Mouse (Mus musculus): ENCODE data around the gene Tspan33. TPM values are rescaled to one million over a fixed set of nuclear protein-coding genes. Genes with fewer than 3 reads are reported as not detected.

The Tspan33 gene
- polyA plus RNA-seq, 1 experiment from 2014 or later = 4.4 TPM

- Histone ChIP-seq H3K36me3 (no peaks in the 10 kb centered on the region), H3K4me1 (peaks cover 13% of the 10 kb centered on the region), H3K9me3 (no peaks in the 10 kb centered on the region), H3K27me3 (no peaks in the 10 kb centered on the region; the same call in 1 of the 2 replicates), H3K4me3 (no peak overlapping the region), H3K4me2 (no peak overlapping the region), H3K9ac (no peak overlapping the region), H3K27ac (no peak overlapping the region)
- WGBS = 72% methylated on average over 3 of the region's 3 CpGs
- ATAC-seq (ENCODE audit: borderline replicate concordance, extremely low read depth, low FRiP score, low TSS enrichment) = no peak
These were observed 34.0 kb downstream of the Tspan33 start for GRCm38 (mm10) chr6:29728035-29728434.

DNA sequence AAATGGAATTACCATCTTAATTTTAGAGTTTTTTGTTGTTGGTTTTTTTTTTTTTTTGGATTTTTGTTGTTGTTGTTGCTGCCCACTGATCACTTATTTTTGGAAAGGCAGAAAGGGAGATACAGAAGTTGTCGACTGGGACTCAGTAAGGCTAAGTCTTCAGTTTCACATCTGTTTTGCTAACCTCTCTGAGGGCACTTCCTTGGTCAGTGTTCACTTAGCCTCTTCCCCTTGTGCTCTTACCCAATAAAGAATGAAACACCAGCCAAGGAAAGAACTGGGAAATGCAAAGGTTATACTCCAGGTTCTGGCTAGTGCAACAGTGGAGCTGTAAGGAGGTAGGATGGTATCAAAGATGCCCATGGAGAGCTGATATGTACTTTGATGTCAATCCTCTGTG, 35.5 kb downstream of the Tspan33 start:
- no peak for ATAC-seq (ENCODE audit: borderline replicate concordance, extremely low read depth, low FRiP score, low TSS enrichment)
- no peak overlapping the region for H3K27ac ChIP-seq
- H3K27me3 ChIP-seq = no peaks in the 10 kb centered on the region; the same call in 1 of the 2 replicates
- no peak overlapping the region for H3K4me2 ChIP-seq
- 74% methylated on average over 1 of the region's 1 CpGs for WGBS
- H3K9me3 ChIP-seq = no peaks in the 10 kb centered on the region
- no peaks in the 10 kb centered on the region for H3K36me3 ChIP-seq
- no peak overlapping the region for H3K4me3 ChIP-seq
- H3K4me1 ChIP-seq = peaks cover 13% of the 10 kb centered on the region
- H3K9ac ChIP-seq = no peak overlapping the region

DNA sequence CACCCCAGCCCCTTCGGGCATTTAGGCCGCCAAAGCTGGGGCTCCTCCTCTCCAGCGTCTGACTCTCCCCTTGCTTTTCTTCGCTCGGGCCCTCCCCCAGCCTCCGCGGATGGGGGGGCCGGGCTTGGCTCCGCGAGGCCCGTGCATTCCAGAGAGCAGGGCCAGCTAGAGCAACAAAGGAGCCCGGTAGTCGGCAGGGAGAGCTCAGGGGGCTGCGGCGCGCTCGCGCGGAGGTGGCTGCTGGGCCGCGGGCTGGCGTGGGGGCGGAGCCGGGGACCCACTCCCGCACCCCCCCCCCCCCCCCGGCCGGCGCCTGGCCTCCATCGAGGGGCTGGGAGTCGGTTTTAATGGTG, 41.3 kb downstream of the Tspan33 start, which contains the start of gene Smo:
Smo (plus strand) TSS at position 168 of the 353 bp plus-strand sequence.
- peak; percentile 99 for ATAC-seq (ENCODE audit: borderline replicate concordance, extremely low read depth, low FRiP score, low TSS enrichment)
- Histone ChIP-seq H3K27me3 (no peaks in the 10 kb centered on the region), H3K9ac (peak within 1 kb of the TSS; percentile 99), H3K4me1 (peaks cover 25% of the 10 kb centered on the region), H3K36me3 (no peaks in the 10 kb centered on the region; the same call in 1 of the 2 replicates), H3K9me3 (no peaks in the 10 kb centered on the region), H3K4me2 (peak within 1 kb of the TSS; percentile 72), H3K4me3 (peak within 1 kb of the TSS; percentile 86), H3K27ac (peak within 1 kb of the TSS; percentile 97)
- WGBS = 0% methylated on average over 19 of the region's 30 CpGs

DNA sequence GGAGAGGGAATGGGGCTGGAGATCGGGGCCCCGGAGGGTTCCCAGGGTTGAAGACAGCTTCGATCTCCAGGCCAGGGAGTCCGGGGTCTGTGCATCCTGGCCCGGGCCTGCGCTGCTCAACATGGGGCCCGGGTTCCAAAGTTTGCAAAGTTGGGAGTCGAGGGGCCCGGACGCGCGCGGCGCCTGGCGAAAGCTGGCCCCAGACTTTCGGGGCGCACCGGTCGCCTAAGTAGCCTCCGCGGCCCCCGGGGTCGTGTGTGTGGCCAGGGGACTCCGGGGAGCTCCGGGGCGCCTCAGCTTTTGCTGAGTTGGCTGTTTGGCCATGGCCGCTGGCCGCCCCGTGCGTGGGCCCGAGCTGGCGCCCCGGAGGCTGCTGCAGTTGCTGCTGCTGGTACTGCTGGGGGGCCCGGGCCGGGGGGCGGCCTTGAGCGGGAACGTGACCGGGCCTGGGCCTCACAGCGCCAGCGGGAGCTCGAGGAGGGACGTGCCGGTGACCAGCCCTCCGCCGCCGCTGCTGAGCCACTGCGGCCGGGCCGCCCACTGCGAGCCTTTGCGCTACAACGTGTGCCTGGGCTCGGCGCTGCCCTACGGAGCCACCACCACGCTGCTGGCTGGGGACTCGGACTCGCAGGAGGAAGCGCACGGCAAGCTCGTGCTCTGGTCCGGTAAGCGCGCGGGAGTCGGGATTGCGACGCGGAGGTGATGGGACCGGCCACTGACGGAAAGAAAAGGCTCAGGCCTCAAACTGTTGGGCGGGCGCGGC, 41.8 kb downstream of the Tspan33 start:
- no peaks in the 10 kb centered on the region; the same call in 1 of the 2 replicates for H3K36me3 ChIP-seq
- H3K9ac ChIP-seq = peak overlapping the region; percentile 99
- no peaks in the 10 kb centered on the region for H3K27me3 ChIP-seq
- H3K4me2 ChIP-seq = peak overlapping the region; percentile 72
- peaks cover 25% of the 10 kb centered on the region for H3K4me1 ChIP-seq
- 0% methylated on average over 74 of the region's 75 CpGs for WGBS
- peak overlapping the region; percentile 97 for H3K27ac ChIP-seq
- no peaks in the 10 kb centered on the region for H3K9me3 ChIP-seq
- H3K4me3 ChIP-seq = peak overlapping the region; percentile 86
- peak; percentile 86 for ATAC-seq (ENCODE audit: borderline replicate concordance, extremely low read depth, low FRiP score, low TSS enrichment)

- Histone ChIP-seq H3K27me3 (no peaks in the 10 kb centered on the region), H3K9me3 (no peaks in the 10 kb centered on the region), H3K4me2 (peak overlapping the region; percentile 72), H3K36me3 (no peaks in the 10 kb centered on the region; the same call in 1 of the 2 replicates), H3K9ac (peak overlapping the region; percentile 99), H3K4me3 (peak overlapping the region; percentile 86), H3K27ac (peak overlapping the region; percentile 97), H3K4me1 (peaks cover 25% of the 10 kb centered on the region)
- ATAC-seq (ENCODE audit: borderline replicate concordance, extremely low read depth, low FRiP score, low TSS enrichment) = no peak
- WGBS = 5% methylated on average over 13 of the region's 13 CpGs
These were observed 42.8 kb downstream of the Tspan33 start for GRCm38 (mm10) chr6:29736610-29737458.

DNA sequence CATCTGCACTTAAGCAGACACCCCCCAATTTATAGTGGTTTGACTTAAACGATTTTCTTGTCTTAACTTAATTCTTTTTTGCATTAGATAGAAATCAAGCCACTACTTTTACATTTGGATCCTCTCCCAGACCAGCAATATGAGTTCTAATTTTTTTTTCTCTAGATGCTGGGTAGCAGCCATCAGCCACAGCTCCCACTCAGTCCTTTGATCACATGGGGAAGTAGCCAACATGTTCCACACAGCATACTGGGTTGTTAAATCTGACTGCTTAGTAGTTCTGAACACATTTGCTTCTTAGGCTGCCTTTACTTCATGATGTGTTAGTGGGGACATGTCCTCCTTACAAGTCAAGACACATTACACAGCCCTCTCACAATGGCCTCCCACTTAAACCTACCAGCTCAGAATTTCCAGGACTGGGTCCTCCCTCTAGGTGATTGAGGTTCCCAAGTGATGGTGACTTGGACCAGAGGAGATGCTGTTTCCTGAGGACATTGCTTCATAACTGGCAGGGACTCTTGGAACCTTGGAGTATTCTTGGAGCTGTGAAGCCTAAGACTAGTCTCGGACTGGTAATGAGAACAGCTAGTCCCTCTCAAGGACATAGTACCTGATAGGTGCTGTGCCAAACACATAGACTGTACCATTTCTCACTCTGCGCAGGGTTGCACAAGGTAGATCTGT, 57.6 kb downstream of the Tspan33 start:
- H3K4me3 ChIP-seq = no peak overlapping the region
- no peaks in the 10 kb centered on the region for H3K27me3 ChIP-seq
- no peak for ATAC-seq (ENCODE audit: borderline replicate concordance, extremely low read depth, low FRiP score, low TSS enrichment)
- peaks cover 5% of the 10 kb centered on the region; the same call in 1 of the 2 replicates for H3K9me3 ChIP-seq
- H3K9ac ChIP-seq = no peak overlapping the region
- no peak overlapping the region for H3K27ac ChIP-seq
- H3K4me1 ChIP-seq = peaks cover 4% of the 10 kb centered on the region; the same call in 1 of the 2 replicates
- WGBS = 83% methylated on average over 3 of the region's 3 CpGs
- H3K4me2 ChIP-seq = no peak overlapping the region
- H3K36me3 ChIP-seq = peaks cover 26% of the 10 kb centered on the region

DNA sequence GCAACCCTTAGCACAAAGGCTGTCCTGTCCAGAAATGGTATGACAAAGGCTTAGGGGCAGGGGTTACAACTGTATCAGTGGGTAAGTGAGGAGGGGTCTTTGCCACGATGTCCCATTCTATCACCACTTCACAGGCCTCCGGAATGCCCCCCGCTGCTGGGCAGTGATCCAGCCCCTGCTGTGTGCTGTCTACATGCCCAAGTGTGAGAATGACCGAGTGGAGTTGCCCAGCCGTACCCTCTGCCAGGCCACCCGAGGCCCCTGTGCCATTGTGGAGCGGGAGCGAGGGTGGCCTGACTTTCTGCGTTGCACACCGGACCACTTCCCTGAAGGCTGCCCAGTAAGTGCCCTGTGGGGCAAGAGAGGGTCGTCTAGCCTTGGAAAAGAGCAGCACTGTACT, 59.3 kb downstream of the Tspan33 start:
- ATAC-seq (ENCODE audit: borderline replicate concordance, extremely low read depth, low FRiP score, low TSS enrichment) = no peak
- H3K27ac ChIP-seq = no peak overlapping the region
- no peak overlapping the region for H3K4me3 ChIP-seq
- H3K4me2 ChIP-seq = no peak overlapping the region
- 83% methylated on average over 11 of the region's 11 CpGs for WGBS
- H3K9me3 ChIP-seq = peaks cover 2% of the 10 kb centered on the region; the same call in 1 of the 2 replicates
- no peaks in the 10 kb centered on the region for H3K27me3 ChIP-seq
- H3K36me3 ChIP-seq = peaks cover 40% of the 10 kb centered on the region
- H3K9ac ChIP-seq = no peak overlapping the region
- peaks cover 4% of the 10 kb centered on the region; the same call in 1 of the 2 replicates for H3K4me1 ChIP-seq

- Histone ChIP-seq H3K27ac (no peak overlapping the region), H3K36me3 (peaks cover 54% of the 10 kb centered on the region), H3K9ac (no peak overlapping the region), H3K27me3 (no peaks in the 10 kb centered on the region), H3K4me1 (no peaks in the 10 kb centered on the region), H3K4me3 (no peak overlapping the region), H3K4me2 (no peak overlapping the region), H3K9me3 (no peaks in the 10 kb centered on the region)
- 62% methylated on average over 5 of the region's 5 CpGs for WGBS
- ATAC-seq (ENCODE audit: borderline replicate concordance, extremely low read depth, low FRiP score, low TSS enrichment) = no peak
These were observed 62.0 kb downstream of the Tspan33 start for GRCm38 (mm10) chr6:29756001-29756400.

DNA sequence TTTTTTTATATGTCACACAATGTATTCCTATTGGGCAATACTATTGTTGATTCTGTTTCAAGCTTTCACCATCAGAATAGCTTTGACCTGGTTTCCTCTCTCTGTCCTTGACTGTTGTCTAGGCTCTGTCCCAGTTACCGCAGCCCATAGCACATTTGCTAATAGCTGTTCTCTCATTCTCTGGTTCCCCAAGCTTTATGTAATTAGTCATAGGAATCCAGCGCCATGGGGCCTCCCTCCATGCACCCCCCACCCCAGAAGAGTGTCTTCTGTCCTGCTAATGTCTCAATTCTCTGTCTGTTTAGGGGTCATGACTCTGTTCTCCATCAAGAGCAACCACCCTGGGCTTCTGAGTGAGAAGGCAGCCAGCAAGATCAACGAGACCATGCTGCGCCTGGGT, 62.5 kb downstream of the Tspan33 start:
- ATAC-seq (ENCODE audit: borderline replicate concordance, extremely low read depth, low FRiP score, low TSS enrichment) = no peak
- no peaks in the 10 kb centered on the region for H3K27me3 ChIP-seq
- 87% methylated on average over 4 of the region's 4 CpGs for WGBS
- no peak overlapping the region for H3K4me2 ChIP-seq
- H3K4me1 ChIP-seq = no peaks in the 10 kb centered on the region
- no peak overlapping the region for H3K27ac ChIP-seq
- H3K4me3 ChIP-seq = no peak overlapping the region
- no peaks in the 10 kb centered on the region for H3K9me3 ChIP-seq
- H3K36me3 ChIP-seq = peaks cover 57% of the 10 kb centered on the region
- H3K9ac ChIP-seq = no peak overlapping the region

DNA sequence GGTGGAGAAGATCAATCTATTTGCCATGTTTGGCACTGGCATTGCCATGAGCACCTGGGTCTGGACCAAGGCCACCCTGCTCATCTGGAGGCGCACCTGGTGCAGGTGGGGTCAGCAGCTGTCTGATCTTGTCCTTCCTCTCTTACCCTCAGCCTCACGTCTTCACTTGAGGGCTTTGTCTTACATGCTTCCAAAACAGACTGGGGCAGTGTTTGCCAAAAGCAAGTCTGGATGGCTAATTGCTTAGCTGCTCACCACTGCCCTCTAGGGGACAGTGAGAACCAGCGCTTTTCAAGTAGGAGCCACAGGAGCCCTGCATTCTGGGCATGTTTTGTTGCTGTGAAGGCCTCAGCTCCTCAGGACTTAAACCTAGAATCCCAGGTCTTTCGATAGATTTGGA, 64.4 kb downstream of the Tspan33 start:
- WGBS = 50% methylated on average over 4 of the region's 4 CpGs
- Histone ChIP-seq H3K4me1 (no peaks in the 10 kb centered on the region), H3K27me3 (no peaks in the 10 kb centered on the region), H3K9ac (no peak overlapping the region), H3K4me2 (no peak overlapping the region), H3K9me3 (no peaks in the 10 kb centered on the region), H3K27ac (no peak overlapping the region), H3K36me3 (peaks cover 58% of the 10 kb centered on the region), H3K4me3 (no peak overlapping the region)
- ATAC-seq (ENCODE audit: borderline replicate concordance, extremely low read depth, low FRiP score, low TSS enrichment) = no peak

DNA sequence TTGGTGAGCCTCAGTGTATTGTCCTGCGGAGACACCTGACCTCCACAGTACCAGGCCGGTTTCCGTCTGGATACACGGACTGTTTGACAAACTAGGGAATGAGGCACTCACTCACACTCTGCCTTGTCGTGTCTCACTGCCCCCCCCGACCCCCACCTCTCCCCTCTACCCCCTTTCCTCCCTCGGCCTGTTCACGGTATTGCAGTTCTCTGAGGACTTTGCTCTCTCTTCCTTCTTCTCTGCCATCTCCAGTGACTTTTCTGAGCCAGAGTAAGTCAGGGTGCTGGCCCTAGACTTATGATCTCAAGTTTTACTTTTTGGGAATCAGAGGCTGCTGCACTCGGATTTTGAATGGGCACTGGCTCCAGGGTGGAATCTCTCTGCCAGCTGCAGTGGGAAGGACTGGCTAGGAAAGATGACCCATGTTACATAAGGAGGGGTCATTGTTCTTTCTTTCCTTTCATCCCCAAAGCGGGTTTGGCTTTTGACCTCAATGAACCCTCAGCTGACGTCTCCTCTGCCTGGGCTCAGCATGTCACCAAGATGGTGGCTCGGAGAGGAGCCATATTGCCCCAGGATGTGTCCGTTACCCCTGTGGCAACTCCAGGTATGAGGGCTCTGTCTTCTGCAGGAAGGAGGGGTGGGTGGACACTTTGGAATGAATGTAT, 65.1 kb downstream of the Tspan33 start:
- ATAC-seq (ENCODE audit: borderline replicate concordance, extremely low read depth, low FRiP score, low TSS enrichment) = no peak
- Histone ChIP-seq H3K4me2 (no peak overlapping the region), H3K4me1 (no peaks in the 10 kb centered on the region), H3K9ac (no peak overlapping the region), H3K4me3 (no peak overlapping the region), H3K27ac (no peak overlapping the region), H3K27me3 (no peaks in the 10 kb centered on the region), H3K9me3 (no peaks in the 10 kb centered on the region), H3K36me3 (peaks cover 54% of the 10 kb centered on the region)
- WGBS = 83% methylated on average over 13 of the region's 13 CpGs

Measured in lung, embryonic 15.5 days (tissue).